Mouse (Mus musculus) liver, adult 2 months (tissue): ENCODE measurements around the gene Hoxb3. TPM values are rescaled to one million over a fixed set of nuclear protein-coding genes. Genes with fewer than 3 reads are reported as not detected.

Experiments used
- DNase-seq: peaks from one replicate; pipeline ENCODE4 v3.0.0-alpha.2; 2011; ENCODE audit warnings: low read depth, low spot score; ENCODE audit errors: extremely low read depth
- H3K27ac ChIP-seq: fragments of 200-500 bp; replicated peaks from 2 replicates; pipeline ENCODE4 v1.5.1; 2012; ENCODE audit warnings: low read depth, mild to moderate bottlenecking, control low read depth, inconsistent platforms, low read length; ENCODE audit not compliant: insufficient read depth
- H3K27me3 ChIP-seq: fragments of 200-500 bp; 2 replicates; pipeline ENCODE4 v1.6.1; 2012; ENCODE audit warnings: mild to moderate bottlenecking, moderate library complexity, low read length, inconsistent platforms; ENCODE audit not compliant: control insufficient read depth, insufficient read depth
- H3K36me3 ChIP-seq: fragments of 200-500 bp; 2 replicates; pipeline ENCODE4 v1.6.1; 2012; ENCODE audit warnings: low read length, inconsistent platforms; ENCODE audit not compliant: control insufficient read depth, insufficient read depth
- H3K4me1 ChIP-seq: fragments of 200-500 bp; 2 replicates; pipeline ENCODE4 v1.6.1; 2011; ENCODE audit warnings: low read length; ENCODE audit not compliant: control insufficient read depth, insufficient read depth
- H3K4me3 ChIP-seq: fragments of 200-500 bp; 2 replicates; pipeline ENCODE4 v1.5.1; 2011; ENCODE audit warnings: low read depth, mild to moderate bottlenecking, control low read depth, low read length, moderate library complexity; ENCODE audit not compliant: insufficient read depth
- H3K79me2 ChIP-seq: fragments of 200-500 bp; 2 replicates; pipeline ENCODE4 v1.6.1; 2012; ENCODE audit warnings: inconsistent platforms, mild to moderate bottlenecking, low read length, moderate library complexity; ENCODE audit not compliant: control insufficient read depth, insufficient read depth
- H3K9ac ChIP-seq: fragments of 200-500 bp; 2 replicates; pipeline ENCODE4 v1.6.1; 2012; ENCODE audit warnings: low read depth, mild to moderate bottlenecking, control low read depth, inconsistent platforms, low read length
- CTCF ChIP-seq: fragments of 200-500 bp; IDR thresholded peaks from 2 replicates; pipeline ENCODE4 v1.5.1; 2011; ENCODE audit warnings: low read depth, low read length, control low read depth
- POLR2A ChIP-seq: fragments of 200-500 bp; IDR thresholded peaks from 2 replicates; pipeline ENCODE4 v1.6.1; 2011; ENCODE audit warnings: low read length, control low read depth; ENCODE audit not compliant: insufficient read depth; ENCODE audit errors: extremely low read depth
- WGBS: fragments of 180-500 bp; shearing (Covaris S2); methylation state at CpG from one replicate; pipeline ENCODE4 v1.1.7; 2018; 5-methylcytosine and 5-hydroxymethylcytosine counted together
- polyA plus RNA-seq: library from polyadenylated mRNA; depleted of rRNA; stranded (reverse); fragments of >200 nt; gene quantifications from 2 replicates; pipeline ENCODE4 v1.2.3, GENCODE M21; 2012
- total RNA-seq: library from RNA; depleted of rRNA; stranded (reverse); fragments of >200 nt; gene quantifications from 2 replicates; pipeline ENCODE4 v1.2.3, GENCODE M21; 2014

Hoxb3 gene
- total and polyA plus RNA-seq, 2 experiments, result 0.18 to 0.48 TPM

DNA sequence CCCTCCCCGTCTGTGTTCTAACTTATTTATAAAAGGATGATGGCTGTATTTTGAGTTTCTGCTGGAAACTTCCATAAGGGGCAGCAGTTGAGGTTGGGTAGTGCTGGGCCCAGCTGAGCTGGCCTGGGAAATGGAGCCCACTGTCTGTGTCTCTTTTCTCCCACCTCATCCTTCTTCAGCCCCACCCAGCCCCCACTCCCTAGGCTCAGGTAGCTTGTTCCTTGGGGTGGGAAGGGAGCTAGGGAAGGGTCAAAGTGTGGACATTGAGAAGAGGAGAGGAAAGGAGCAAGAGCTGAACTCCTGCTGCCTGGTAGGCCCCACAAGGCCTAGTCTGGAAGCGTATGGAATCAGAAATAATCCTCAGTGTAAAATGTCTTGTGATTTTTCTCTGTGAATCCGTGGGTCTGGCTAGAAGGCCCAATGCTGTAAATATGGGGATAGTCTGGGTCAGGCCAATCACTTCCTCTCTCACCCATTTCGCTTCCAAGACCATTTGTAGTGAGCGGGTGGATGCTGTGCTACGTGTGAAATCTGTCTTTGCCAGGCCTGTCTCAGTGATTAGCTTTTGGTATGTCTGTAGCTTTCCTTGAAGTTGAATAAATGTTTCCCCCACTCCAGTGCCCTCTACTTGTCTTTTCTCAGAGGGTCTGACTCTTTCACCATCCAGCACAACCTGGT is 17.5 kb upstream of the Hoxb3 start:
- Histone ChIP-seq H3K4me1 (no peaks in the 10 kb centered on the region), H3K27me3 (peaks cover 17% of the 10 kb centered on the region), H3K4me3 (no peak overlapping the region), H3K36me3 (no peaks in the 10 kb centered on the region), H3K27ac (no peak overlapping the region), H3K9ac (no peak overlapping the region), H3K79me2 (no peaks in the 10 kb centered on the region)
- DNase-seq, result no peak
- TF ChIP-seq CTCF, result no peak
- TF ChIP-seq POLR2A, result no peak
- WGBS, result 77% methylated on average over 6 of the region's 6 CpGs

- Histone ChIP-seq H3K4me1 (0 out of 2 replicates have a peak, but pooled peaks cover 5% of the 10 kb centered on the region), H3K4me3 (no peak overlapping the region), H3K9ac (no peak overlapping the region), H3K36me3 (no peaks in the 10 kb centered on the region), H3K79me2 (no peaks in the 10 kb centered on the region), H3K27ac (no peak overlapping the region), H3K27me3 (peaks cover 12% of the 10 kb centered on the region)
- TF ChIP-seq POLR2A, result no peak
- TF ChIP-seq CTCF, result no peak
- 46% methylated on average over 7 of the region's 7 CpGs for WGBS
- DNase-seq, result no peak
Observed at GRCm38 (mm10) chr11:96306183-96306907, 16.8 kb upstream of the Hoxb3 start.

- DNase-seq, result no peak
- Histone ChIP-seq H3K36me3 (no peaks in the 10 kb centered on the region), H3K27me3 (peaks cover 10% of the 10 kb centered on the region), H3K9ac (no peak overlapping the region), H3K4me1 (0 out of 2 replicates have a peak, but pooled peaks cover 5% of the 10 kb centered on the region), H3K4me3 (no peak overlapping the region), H3K79me2 (no peaks in the 10 kb centered on the region), H3K27ac (no peak overlapping the region)
- 34% methylated on average over 13 of the region's 13 CpGs for WGBS
- TF ChIP-seq POLR2A (no peak), CTCF (no peak)
Observed at GRCm38 (mm10) chr11:96306908-96307269, 16.2 kb upstream of the Hoxb3 start.

DNA sequence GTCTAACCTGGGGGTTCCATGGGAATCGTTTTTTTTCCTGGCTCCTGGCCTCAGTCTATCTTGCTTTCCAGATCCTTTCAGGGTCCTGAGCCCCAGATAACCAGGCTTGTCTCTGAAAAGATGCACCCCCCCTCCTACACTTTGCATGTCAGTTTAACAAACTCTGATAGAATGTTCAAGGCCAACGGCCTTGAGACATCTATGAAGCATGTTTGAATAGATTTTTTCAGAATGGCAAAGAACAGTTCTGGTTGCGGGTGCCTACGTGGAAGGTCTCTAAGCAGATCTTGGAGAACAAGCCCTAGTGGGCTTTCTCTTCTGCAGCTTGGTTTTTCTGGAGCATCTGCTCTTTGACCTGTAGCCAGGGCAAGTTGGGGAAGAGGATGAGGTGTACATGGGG is 14.4 kb upstream of the Hoxb3 start:
- Histone ChIP-seq H3K36me3 (no peaks in the 10 kb centered on the region), H3K27me3 (peaks cover 3% of the 10 kb centered on the region), H3K4me1 (0 out of 2 replicates have a peak, but pooled peaks cover 5% of the 10 kb centered on the region), H3K4me3 (no peak overlapping the region), H3K79me2 (no peaks in the 10 kb centered on the region), H3K27ac (peak overlapping the region; percentile 84), H3K9ac (no peak overlapping the region)
- DNase-seq, result no peak
- TF ChIP-seq CTCF, result no peak
- no peak for TF ChIP-seq POLR2A
- WGBS, result 29% methylated on average over 4 of the region's 4 CpGs

GRCm38 (mm10) chr11:96309288-96309687 is 13.8 kb upstream of the Hoxb3 start:
- no peak for TF ChIP-seq POLR2A
- TF ChIP-seq CTCF, result no peak
- Histone ChIP-seq H3K4me3 (no peak overlapping the region), H3K27ac (peak overlapping the region; percentile 84), H3K79me2 (no peaks in the 10 kb centered on the region), H3K9ac (no peak overlapping the region), H3K36me3 (no peaks in the 10 kb centered on the region), H3K4me1 (0 out of 2 replicates have a peak, but pooled peaks cover 5% of the 10 kb centered on the region), H3K27me3 (no peaks in the 10 kb centered on the region)
- WGBS, result 25% methylated on average over 4 of the region's 4 CpGs
- no peak for DNase-seq
